Mouse (Mus musculus) ES-CJ7 (cell line): ENCODE data around the gene Nxph2.
A peak's percentile ranks its signal among the peaks of the same experiment; 100 is the strongest.

ENCODE experiments used
- DNase-seq: peaks from one replicate; pipeline ENCODE4 v3.0.0; 2011; ENCODE audit warnings: low read depth, low spot score

Gene Nxph2

DNA sequence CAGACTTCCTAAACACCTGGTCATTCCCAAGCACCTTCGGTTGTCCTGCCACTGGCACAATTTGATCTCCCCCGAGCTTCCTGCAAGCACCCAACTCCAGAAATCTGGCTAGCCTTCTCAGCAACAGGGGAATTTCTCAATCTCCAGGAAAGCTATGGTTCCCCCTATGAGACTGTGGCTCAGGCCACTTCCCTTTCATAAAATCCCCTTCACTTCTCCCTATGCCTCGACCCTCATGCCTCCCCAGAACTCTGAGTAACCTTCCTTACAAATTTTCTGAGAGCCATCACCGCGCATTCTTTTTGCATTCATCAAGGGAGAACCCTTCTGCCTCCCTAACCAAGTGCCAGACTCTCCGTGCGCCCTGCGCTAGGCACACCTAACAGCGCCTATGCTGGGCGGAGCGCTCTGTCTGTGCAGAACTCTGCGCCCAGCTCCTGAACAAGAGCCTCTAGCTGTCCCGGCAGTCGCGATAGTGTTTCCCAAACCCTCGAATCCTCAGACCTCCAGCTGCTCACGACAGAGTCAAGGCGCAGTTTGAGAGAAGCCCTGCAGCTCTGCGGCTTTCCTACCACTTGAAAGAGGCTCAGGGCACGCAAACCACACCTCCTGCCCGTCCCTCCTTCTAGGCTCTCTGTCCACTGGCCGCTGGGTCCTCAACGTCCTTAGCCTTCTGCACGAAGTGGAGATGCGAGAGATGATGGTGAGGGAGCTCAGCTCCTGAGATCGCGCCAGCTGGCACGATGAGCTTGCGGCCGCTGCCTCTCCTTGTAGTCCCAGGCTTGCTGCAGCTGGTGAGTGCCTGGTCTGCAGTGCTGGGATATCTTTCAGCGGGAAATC, at the start of gene Nxph2:
TSS of gene Nxph2 (plus strand) at position 501 of the 840 bp plus-strand sequence.
- DNase-seq = peak; percentile 47

DNA sequence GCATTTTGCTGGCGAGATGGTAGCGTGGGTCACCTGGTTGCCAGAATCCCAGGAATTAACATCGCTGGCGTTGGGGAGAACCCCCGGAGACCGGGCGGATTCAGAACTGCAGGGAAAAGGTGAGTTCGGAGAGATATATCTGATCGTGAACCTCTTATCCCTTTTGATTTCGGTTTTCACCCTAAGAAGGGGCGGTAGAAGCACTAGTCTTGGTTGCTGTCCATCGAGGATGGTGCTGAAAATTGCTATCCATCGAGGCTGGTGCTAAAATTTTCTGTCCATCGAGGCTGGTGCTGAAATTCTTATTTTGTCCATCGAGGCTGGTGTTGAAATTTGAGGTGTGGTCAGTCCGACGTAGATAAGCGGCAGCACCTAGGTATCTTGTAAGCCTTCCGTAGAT, 30.1 kb upstream of the Nxph2 start:
- DNase-seq = peak; percentile 46

DNA sequence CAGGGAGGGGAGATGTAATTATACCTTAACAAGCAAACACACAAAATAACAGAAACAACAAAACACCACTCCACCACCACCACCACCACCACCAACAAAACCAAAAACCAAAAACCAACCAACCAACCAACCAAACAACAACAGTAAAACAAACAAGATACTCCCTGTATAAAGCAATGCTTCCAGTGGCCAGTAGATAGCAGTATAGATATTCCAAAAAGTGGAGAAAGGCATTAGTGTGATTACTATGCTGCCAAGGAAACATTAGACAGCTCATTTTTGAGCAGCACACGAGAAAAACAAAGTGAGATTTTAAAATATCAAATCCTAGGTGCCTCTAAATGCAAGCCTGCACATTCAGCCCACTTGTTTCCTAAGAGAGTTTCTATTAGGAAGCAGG, 6.2 kb upstream of the Nxph2 start:
- DNase-seq = peak; percentile 8
